Mouse (Mus musculus) adrenal gland, postnatal 14 days (tissue): ENCODE measurements around the gene Gtf2h1. TPM values are rescaled to one million over a fixed set of nuclear protein-coding genes. Genes with fewer than 3 reads are reported as not detected.
A peak's percentile ranks its signal among the peaks of the same experiment; 100 is the strongest.
"Not testable (repeated sequence)": the region's sequence is repeated elsewhere in the genome, so short reads cannot be mapped to it uniquely, and the experiment has no call there.

Experiments used
- DNase-seq: peaks from one replicate; pipeline ENCODE4 v3.0.0; 2021; ENCODE audit warnings: mixed read lengths
- total RNA-seq: library from RNA; stranded (reverse); gene quantifications from 2 replicates; pipeline ENCODE4 v1.2.3, GENCODE M21; 2021

The Gtf2h1 gene
- total RNA-seq, 1 experiment from 2014 or later: 41.1 TPM

- no peak for DNase-seq
Measured at GRCm38 (mm10) chr7:46830799-46831590, 35.1 kb downstream of the Gtf2h1 start.

- DNase-seq: no peak
Measured at GRCm38 (mm10) chr7:46831693-46832092, 35.8 kb downstream of the Gtf2h1 start.

GRCm38 (mm10) chr7:46832112-46832810 is 36.4 kb downstream of the Gtf2h1 start:
- DNase-seq: not testable (repeated sequence)

GRCm38 (mm10) chr7:46833266-46833665 is 37.4 kb downstream of the Gtf2h1 start:
- peak; percentile 34 for DNase-seq

GRCm38 (mm10) chr7:46833670-46834255 is 37.9 kb downstream of the Gtf2h1 start:
- no peak for DNase-seq

- no peak for DNase-seq
Measured at GRCm38 (mm10) chr7:46834994-46835610, 39.2 kb downstream of the Gtf2h1 start.

- no peak for DNase-seq
Measured at GRCm38 (mm10) chr7:46836357-46836756, 40.5 kb downstream of the Gtf2h1 start.

GRCm38 (mm10) chr7:46837073-46837472 is 41.2 kb downstream of the Gtf2h1 start:
- no peak for DNase-seq

- peak; percentile 29 for DNase-seq
Measured at GRCm38 (mm10) chr7:46838104-46838671, 42.3 kb downstream of the Gtf2h1 start.

GRCm38 (mm10) chr7:46838891-46839302 is 43.0 kb downstream of the Gtf2h1 start:
- DNase-seq: peak; percentile 78

- peak; percentile 33 for DNase-seq
Measured at GRCm38 (mm10) chr7:46839446-46839845, 43.5 kb downstream of the Gtf2h1 start.

GRCm38 (mm10) chr7:46839861-46840260 is 44.0 kb downstream of the Gtf2h1 start:
- DNase-seq: no peak

- DNase-seq: no peak
Measured at GRCm38 (mm10) chr7:46840326-46840725, 44.4 kb downstream of the Gtf2h1 start.

- DNase-seq: no peak
Measured at GRCm38 (mm10) chr7:46840787-46841525, 45.1 kb downstream of the Gtf2h1 start, which contains the start of gene Ldha. Gene Ldha (plus strand): TSS chr7:46841475.

- DNase-seq: no peak
Measured at GRCm38 (mm10) chr7:46842278-46842677, 46.4 kb downstream of the Gtf2h1 start.

- peak; percentile 38 for DNase-seq
Measured at GRCm38 (mm10) chr7:46843576-46843975, 47.7 kb downstream of the Gtf2h1 start.

GRCm38 (mm10) chr7:46845211-46845977 is 49.5 kb downstream of the Gtf2h1 start:
- DNase-seq: peak; percentile 97

GRCm38 (mm10) chr7:46845978-46846485 is 50.1 kb downstream of the Gtf2h1 start:
- DNase-seq: peak; percentile 52

GRCm38 (mm10) chr7:46846486-46847244 is 50.8 kb downstream of the Gtf2h1 start:
- peak; percentile 75 for DNase-seq

- DNase-seq: peak; percentile 61
Measured at GRCm38 (mm10) chr7:46849287-46849686, 53.4 kb downstream of the Gtf2h1 start.
